Mouse (Mus musculus) embryonic fibroblast, embryonic 13.5 days (primary cell): ENCODE results near the gene Krtcap3.

Experiments
- CTCF ChIP-seq: IDR thresholded peaks from 2 replicates; pipeline ENCODE4 v1.5.1; 2011; ENCODE audit warnings: mild to moderate bottlenecking, control low read depth, low read length, moderate library complexity, borderline replicate concordance; ENCODE audit not compliant: insufficient read depth
- POLR2A ChIP-seq: IDR thresholded peaks from 2 replicates; pipeline ENCODE4 v1.6.1; 2011; ENCODE audit warnings: low read depth, mild to moderate bottlenecking, control low read depth, low read length, moderate library complexity

DNA sequence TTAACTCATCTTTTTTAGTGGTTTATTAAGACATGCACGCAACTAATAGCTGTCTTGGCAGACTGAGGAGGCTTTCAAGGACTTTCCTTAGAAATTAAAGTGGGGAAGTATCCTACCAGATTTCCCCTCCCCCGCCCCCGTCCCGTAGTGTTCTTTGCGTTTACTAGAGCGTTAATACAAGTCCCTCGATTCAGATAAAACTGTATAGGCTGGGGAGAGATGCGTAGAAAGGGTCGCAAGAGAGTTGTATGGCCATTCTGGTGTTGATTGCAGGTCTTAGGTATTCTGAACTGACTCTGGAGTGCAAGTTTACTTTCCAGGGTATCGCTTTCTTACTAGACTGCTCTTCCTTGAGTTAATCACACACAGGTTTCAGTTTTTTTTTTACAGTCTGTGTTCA, 9.3 kb upstream of the Krtcap3 start:
- TF ChIP-seq POLR2A, result no peak
- no peak for TF ChIP-seq CTCF
